Mouse (Mus musculus) liver, embryonic 11.5 days (tissue): Measurements from ENCODE around the gene Tmem176b. TPM values are rescaled to one million over a fixed set of nuclear protein-coding genes. Genes with fewer than 3 reads are reported as not detected.
"Not testable (repeated sequence)": the region's sequence is repeated elsewhere in the genome, so short reads cannot be mapped to it uniquely, and the experiment has no call there.

Source experiments
- ATAC-seq: fragments of 200-750 bp; cut with Nextera tagmentation; replicated peaks from 2 replicates; pipeline ENCODE4 v1.8.0; 2017; ENCODE audit warnings: moderate number of reproducible peaks, mild to moderate bottlenecking, moderate TSS enrichment, moderate library complexity; ENCODE audit not compliant: low FRiP score
- DNase-seq: peaks from one replicate; pipeline ENCODE4 v3.0.0-alpha.2; 2017; ENCODE audit warnings: low spot score
- H3K27ac ChIP-seq: fragments of 300-500 bp; sonication (generic); 2 replicates; pipeline ENCODE4 v1.5.1; 2014; ENCODE audit warnings: mild to moderate bottlenecking, low read depth, low read length, control low read depth
- H3K27me3 ChIP-seq: fragments of 300-500 bp; sonication (generic); replicated peaks from 2 replicates; pipeline ENCODE4 v1.6.1; 2014; ENCODE audit warnings: low read length, mixed read lengths; ENCODE audit not compliant: control insufficient read depth, insufficient read depth
- H3K36me3 ChIP-seq: fragments of 300-500 bp; sonication (generic); 2 replicates; pipeline ENCODE4 v1.6.1; 2014; ENCODE audit warnings: mild to moderate bottlenecking, low read length, moderate library complexity, mixed read lengths; ENCODE audit not compliant: control insufficient read depth, insufficient read depth
- H3K4me1 ChIP-seq: fragments of 300-500 bp; sonication (generic); replicated peaks from 2 replicates; pipeline ENCODE4 v1.6.1; 2014; ENCODE audit warnings: low read length, mixed read lengths; ENCODE audit not compliant: control insufficient read depth, insufficient read depth
- H3K4me2 ChIP-seq: fragments of 300-500 bp; sonication (generic); 2 replicates; pipeline ENCODE4 v1.6.1; 2014; ENCODE audit warnings: mild to moderate bottlenecking, control low read depth, moderate library complexity
- H3K4me3 ChIP-seq: fragments of 300-500 bp; sonication (generic); 2 replicates; pipeline ENCODE4 v1.5.1; 2014; ENCODE audit warnings: low read depth, low read length, control low read depth
- H3K9ac ChIP-seq: fragments of 300-500 bp; sonication (generic); 2 replicates; pipeline ENCODE4 v1.6.1; 2014; ENCODE audit warnings: low read depth, low read length, control low read depth
- H3K9me3 ChIP-seq: fragments of 300-500 bp; sonication (generic); 2 replicates; pipeline ENCODE4 v1.6.1; 2016; ENCODE audit warnings: low read length, inconsistent platforms, mixed read lengths; ENCODE audit not compliant: control insufficient read depth
- WGBS: fragments of 180-500 bp; shearing (Covaris S2); extraction: QIAGEN DNeasy Blood & Tissue Kit; methylation state at CpG from one replicate; pipeline ENCODE4 v1.1.7; 2014; 5-methylcytosine and 5-hydroxymethylcytosine counted together
- polyA plus RNA-seq: library from polyadenylated mRNA; unstranded; fragments of >200 nt; fragmentation: Nextera tagmentation; extraction: Ambion mirVana; gene quantifications from 2 replicates; pipeline ENCODE4 v1.2.1, GENCODE M21; 2014

The Tmem176b gene
- 105 and 118 TPM in 2 replicates for polyA plus RNA-seq

DNA sequence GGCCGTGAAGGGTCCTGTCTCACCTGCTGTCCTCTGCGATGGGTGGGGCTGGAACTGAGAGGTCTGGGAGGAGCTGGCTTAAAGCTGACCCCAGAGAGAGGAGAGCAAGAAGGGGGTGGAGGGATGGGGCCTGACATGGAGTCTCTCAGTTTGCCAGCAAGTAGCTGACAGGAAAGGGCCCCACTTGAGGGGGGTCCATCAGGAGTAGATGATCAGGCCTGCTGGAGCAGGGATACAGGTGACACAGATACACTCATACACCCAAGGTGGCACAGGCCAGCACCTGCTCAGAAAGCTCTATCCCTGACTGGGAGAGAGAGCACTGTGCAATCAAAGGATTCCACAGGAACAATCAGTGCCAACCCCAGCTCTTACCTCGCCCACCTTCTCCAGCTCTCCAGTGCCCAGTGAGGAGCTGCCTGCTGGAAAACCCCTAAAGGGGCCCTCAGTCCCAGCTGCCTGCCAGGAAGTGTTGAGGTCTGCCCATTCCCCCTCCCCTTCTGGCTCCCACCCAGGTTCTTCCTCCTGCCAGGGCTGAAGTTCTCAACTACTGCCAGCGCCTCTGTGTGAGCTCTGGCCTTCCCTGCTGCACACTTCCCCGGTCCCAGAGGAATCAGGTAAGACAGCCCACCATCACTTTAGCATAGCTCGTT, at the start of gene Tmem176b:
Gene Tmem176b, minus strand, starts transcription at position 524 of the 653 bp plus-strand sequence.
- peak within 1 kb of the TSS; percentile 55 for H3K9ac ChIP-seq
- no peaks in the 10 kb centered on the region for H3K9me3 ChIP-seq
- peak within 1 kb of the TSS; percentile 66 for H3K4me2 ChIP-seq
- ATAC-seq (peak; percentile 74), DNase-seq (peak; percentile 84)
- H3K27me3 ChIP-seq, result no peaks in the 10 kb centered on the region
- peaks cover 5% of the 10 kb centered on the region for H3K36me3 ChIP-seq
- 20% methylated on average over 6 of the region's 6 CpGs for WGBS
- peak within 1 kb of the TSS; percentile 60 for H3K27ac ChIP-seq
- peak within 1 kb of the TSS; percentile 51 for H3K4me3 ChIP-seq
- peaks cover 3% of the 10 kb centered on the region; the same call in 1 of the 2 replicates for H3K4me1 ChIP-seq

DNA sequence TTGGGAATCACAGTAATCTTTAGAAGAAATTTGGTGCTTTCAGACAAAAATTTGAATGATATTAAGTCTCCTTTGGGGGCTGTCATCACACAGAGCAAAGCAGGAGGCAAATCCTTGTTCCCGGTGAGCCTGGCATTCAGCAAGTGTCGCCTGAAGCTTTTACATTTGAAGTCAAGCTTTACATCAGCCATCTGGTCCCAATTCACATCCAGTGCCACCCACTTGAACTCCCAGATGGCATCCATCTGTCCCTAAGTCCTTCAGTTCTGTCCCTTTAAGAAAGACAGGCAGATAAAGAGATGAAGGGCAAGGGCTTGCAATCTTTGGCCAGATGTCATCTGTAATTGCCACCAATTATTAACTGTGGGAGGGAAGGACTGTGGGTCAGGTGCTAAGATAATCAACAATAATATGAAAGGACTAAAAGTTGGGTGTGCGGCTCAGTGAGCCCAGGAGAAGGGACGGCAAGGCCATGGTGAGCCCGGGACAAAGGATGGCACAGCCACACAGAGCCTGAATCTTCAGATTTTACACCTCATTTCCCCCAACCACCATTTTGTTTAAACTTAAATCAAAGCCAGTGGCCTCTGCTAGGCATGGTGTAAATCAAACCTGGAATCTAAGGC, 35.3 kb upstream of the Tmem176b start:
- ATAC-seq, result no peak
- H3K4me3 ChIP-seq, result no peak overlapping the region

GRCm38 (mm10) chr6:48875515-48875914, 34.2 kb upstream of the Tmem176b start:
- Histone ChIP-seq H3K4me3 (no peak overlapping the region), H3K9me3 (no peaks in the 10 kb centered on the region), H3K27ac (no peak overlapping the region), H3K4me2 (no peak overlapping the region), H3K27me3 (no peaks in the 10 kb centered on the region), H3K9ac (no peak overlapping the region), H3K36me3 (no peaks in the 10 kb centered on the region), H3K4me1 (no peaks in the 10 kb centered on the region)
- WGBS, result 80% methylated on average over 6 of the region's 6 CpGs
- ATAC-seq (no peak), DNase-seq (no peak)

More for the DNA sequence above, 35.3 kb upstream of the Tmem176b start:
- no peaks in the 10 kb centered on the region for H3K36me3 ChIP-seq
- H3K4me1 ChIP-seq, result no peaks in the 10 kb centered on the region
- H3K27me3 ChIP-seq, result no peaks in the 10 kb centered on the region
- no peak overlapping the region for H3K4me2 ChIP-seq
- WGBS, result 75% methylated on average over 5 of the region's 5 CpGs
- H3K9ac ChIP-seq, result no peak overlapping the region
- H3K27ac ChIP-seq, result no peak overlapping the region
- DNase-seq, result no peak
- no peaks in the 10 kb centered on the region for H3K9me3 ChIP-seq

DNA sequence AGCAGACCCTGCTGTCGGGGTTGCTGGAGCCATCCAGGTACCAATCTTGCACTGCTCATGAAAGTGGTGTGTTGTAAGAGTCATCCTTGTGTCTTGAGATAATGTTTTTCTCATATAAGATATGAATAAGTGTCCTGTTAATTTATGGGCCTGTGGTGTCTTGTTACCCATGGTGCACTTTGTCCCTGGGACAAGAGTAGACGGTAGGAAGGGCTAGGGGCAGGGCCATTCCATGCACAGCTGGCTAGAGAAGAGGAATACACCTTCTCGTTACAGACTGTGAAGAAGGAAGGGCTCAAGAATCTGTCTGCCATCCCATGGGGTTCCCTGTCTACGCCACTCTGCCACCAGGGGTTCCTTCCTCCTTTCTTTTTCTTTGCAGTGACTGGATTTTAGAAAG, 33.3 kb upstream of the Tmem176b start:
- WGBS, result 66% methylated on average over 4 of the region's 4 CpGs
- no peaks in the 10 kb centered on the region for H3K9me3 ChIP-seq
- no peak overlapping the region for H3K4me2 ChIP-seq
- no peak overlapping the region for H3K27ac ChIP-seq
- no peaks in the 10 kb centered on the region for H3K4me1 ChIP-seq
- H3K4me3 ChIP-seq, result no peak overlapping the region
- no peak overlapping the region for H3K9ac ChIP-seq
- DNase-seq (no peak), ATAC-seq (no peak)
- no peaks in the 10 kb centered on the region for H3K27me3 ChIP-seq
- no peaks in the 10 kb centered on the region for H3K36me3 ChIP-seq

GRCm38 (mm10) chr6:48872596-48872995, 31.3 kb upstream of the Tmem176b start, which contains the start of gene Aoc1:
Gene Aoc1 (plus strand): TSS chr6:48872896.
- no peak within 1 kb of the TSS for H3K9ac ChIP-seq
- H3K27ac ChIP-seq, result no peak within 1 kb of the TSS
- no peaks in the 10 kb centered on the region for H3K4me1 ChIP-seq
- ATAC-seq (no peak), DNase-seq (no peak)
- no peaks in the 10 kb centered on the region for H3K9me3 ChIP-seq
- WGBS, result 78% methylated on average over 5 of the region's 5 CpGs
- no peak within 1 kb of the TSS for H3K4me3 ChIP-seq
- H3K36me3 ChIP-seq, result no peaks in the 10 kb centered on the region
- H3K27me3 ChIP-seq, result no peaks in the 10 kb centered on the region
- H3K4me2 ChIP-seq, result no peak within 1 kb of the TSS

GRCm38 (mm10) chr6:48869774-48870173, 28.5 kb upstream of the Tmem176b start:
- no peak overlapping the region for H3K4me3 ChIP-seq
- 52% methylated on average over 2 of the region's 2 CpGs for WGBS
- no peaks in the 10 kb centered on the region for H3K36me3 ChIP-seq
- ATAC-seq, result no peak
- H3K27me3 ChIP-seq, result no peaks in the 10 kb centered on the region
- DNase-seq, result no peak
- no peak overlapping the region for H3K4me2 ChIP-seq
- no peak overlapping the region for H3K9ac ChIP-seq
- H3K9me3 ChIP-seq, result no peaks in the 10 kb centered on the region
- no peak overlapping the region for H3K27ac ChIP-seq
- H3K4me1 ChIP-seq, result no peaks in the 10 kb centered on the region

DNA sequence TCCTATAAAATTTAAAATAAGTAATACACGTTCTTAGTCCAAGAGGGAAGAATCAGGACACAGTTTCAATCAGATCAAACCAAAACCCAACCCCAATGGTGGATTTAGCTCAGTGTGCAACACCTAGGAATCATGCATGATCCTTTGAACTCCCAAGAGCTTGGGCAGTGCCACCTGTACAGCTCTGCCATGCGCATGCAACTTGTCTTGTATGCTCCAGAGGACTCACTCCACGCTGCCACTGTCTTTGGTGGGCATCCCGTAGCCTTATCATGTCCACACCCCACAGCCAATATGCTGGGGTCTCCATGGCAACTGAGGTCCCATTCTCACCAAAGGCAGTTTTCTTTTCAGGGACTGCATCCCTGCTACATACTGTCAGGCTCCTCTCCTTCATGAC, 25.9 kb upstream of the Tmem176b start:
- no peaks in the 10 kb centered on the region for H3K9me3 ChIP-seq
- H3K4me2 ChIP-seq, result no peak overlapping the region
- no peak for DNase-seq
- H3K4me3 ChIP-seq, result no peak overlapping the region
- no peaks in the 10 kb centered on the region for H3K27me3 ChIP-seq
- WGBS, result 66% methylated on average over 4 of the region's 4 CpGs
- H3K4me1 ChIP-seq, result no peaks in the 10 kb centered on the region
- no peak overlapping the region for H3K27ac ChIP-seq
- ATAC-seq, result no peak
- H3K36me3 ChIP-seq, result no peaks in the 10 kb centered on the region
- no peak overlapping the region for H3K9ac ChIP-seq

GRCm38 (mm10) chr6:48866355-48866950, 25.2 kb upstream of the Tmem176b start:
- H3K36me3 ChIP-seq, ATAC-seq, H3K9me3 ChIP-seq, H3K27ac ChIP-seq, H3K4me1 ChIP-seq, DNase-seq, H3K27me3 ChIP-seq, H3K9ac ChIP-seq, H3K4me3 ChIP-seq, H3K4me2 ChIP-seq: not testable (repeated sequence)
- 74% methylated on average over 1 of the region's 1 CpGs for WGBS
